Mouse (Mus musculus): ENCODE results near the gene Zfp974.
"Not testable (repeated sequence)": the region's sequence is repeated elsewhere in the genome, so short reads cannot be mapped to it uniquely, and the experiment has no call there.

- not testable (repeated sequence) for TF ChIP-seq CTCF (IDR thresholded peaks at IDR 0.05; ENCODE audit: insufficient read depth, low read length); POLR2A (IDR thresholded peaks at IDR 0.05; ENCODE audit: borderline replicate concordance, extremely low read depth, low read depth, low read length)
These were observed 12.6 kb upstream of the Zfp974 start for GRCm38 (mm10) chr7:27941869-27942268.
